Mouse (Mus musculus) G1E (cell line): ENCODE data around the gene Kank4. TPM values are rescaled to one million over a fixed set of nuclear protein-coding genes. Genes with fewer than 3 reads are reported as not detected.
"Not testable (repeated sequence)": the region's sequence is repeated elsewhere in the genome, so short reads cannot be mapped to it uniquely, and the experiment has no call there.

Source experiments
- ATAC-seq: 2 replicates; pipeline ENCODE4 v1.8.0; 2016; ENCODE audit warnings: mild to moderate bottlenecking; ENCODE audit not compliant: insufficient number of reproducible peaks, poor library complexity, low FRiP score, severe bottlenecking; ENCODE audit errors: extremely low read depth
- DNase-seq: peaks from one replicate; pipeline ENCODE4 v3.0.0; 2012; ENCODE audit warnings: low spot score
- H3K27me3 ChIP-seq: 2 replicates; pipeline ENCODE4 v1.6.1; 2012; ENCODE audit warnings: mild to moderate bottlenecking, low read length, inconsistent platforms; ENCODE audit not compliant: insufficient read depth
- H3K36me3 ChIP-seq: replicated peaks from 2 replicates; pipeline ENCODE3; 2012; ENCODE audit warnings: mild to moderate bottlenecking, inconsistent platforms
- H3K4me1 ChIP-seq: 2 replicates; pipeline ENCODE4 v1.6.1; 2012; ENCODE audit warnings: low read depth, low read length, inconsistent platforms, mixed read lengths; ENCODE audit not compliant: insufficient read depth
- H3K4me3 ChIP-seq: 2 replicates; pipeline ENCODE4 v1.5.1; 2012; ENCODE audit warnings: low read depth, mild to moderate bottlenecking, inconsistent platforms, low read length, moderate library complexity, mixed read lengths
- H3K9me3 ChIP-seq: replicated peaks from 2 replicates; pipeline ENCODE4 v1.6.1; 2012; ENCODE audit warnings: inconsistent platforms
- CTCF ChIP-seq: IDR thresholded peaks from 2 replicates; pipeline ENCODE4 v1.5.1; 2012; ENCODE audit warnings: low read depth, low read length, inconsistent platforms, mixed read lengths
- GATA1 ChIP-seq: IDR thresholded peaks from 2 replicates; pipeline ENCODE4 v1.6.1; 2012; ENCODE audit warnings: borderline replicate concordance, low read length, inconsistent platforms, mixed read lengths
- GATA2 ChIP-seq: IDR thresholded peaks from 2 replicates; pipeline ENCODE4 v1.6.1; 2012; ENCODE audit warnings: low read depth, low read length, inconsistent platforms, borderline replicate concordance
- POLR2AphosphoS5 ChIP-seq: IDR thresholded peaks from 2 replicates; pipeline ENCODE4 v1.6.1; 2012; ENCODE audit warnings: low read depth, low read length, inconsistent platforms; ENCODE audit not compliant: insufficient replicate concordance
- TAL1 ChIP-seq: conservative IDR thresholded peaks from 2 replicates; pipeline ENCODE4 v1.6.1; 2012; ENCODE audit warnings: low read depth, low read length, inconsistent platforms, mixed read lengths
- polyA plus RNA-seq: library from polyadenylated mRNA; stranded (reverse); fragments of >175 nt; gene quantifications from 2 replicates; pipeline ENCODE4 v1.2.3, GENCODE M21; 2012
- total RNA-seq, 2 experiments: library from RNA; stranded (forward) in 1 of 2; stranded (reverse) in 1 of 2; fragments of 200-1000 nt in 1 of 2; fragments of >200 nt in 1 of 2; fragmentation: Nextera tagmentation in 1 of 2; gene quantifications; 2 replicates each; pipeline ENCODE4 v1.2.3; 2014 to 2017

Gene Kank4
- total and polyA plus RNA-seq, 3 experiments, result 0.33 TPM; not detected in 2

DNA sequence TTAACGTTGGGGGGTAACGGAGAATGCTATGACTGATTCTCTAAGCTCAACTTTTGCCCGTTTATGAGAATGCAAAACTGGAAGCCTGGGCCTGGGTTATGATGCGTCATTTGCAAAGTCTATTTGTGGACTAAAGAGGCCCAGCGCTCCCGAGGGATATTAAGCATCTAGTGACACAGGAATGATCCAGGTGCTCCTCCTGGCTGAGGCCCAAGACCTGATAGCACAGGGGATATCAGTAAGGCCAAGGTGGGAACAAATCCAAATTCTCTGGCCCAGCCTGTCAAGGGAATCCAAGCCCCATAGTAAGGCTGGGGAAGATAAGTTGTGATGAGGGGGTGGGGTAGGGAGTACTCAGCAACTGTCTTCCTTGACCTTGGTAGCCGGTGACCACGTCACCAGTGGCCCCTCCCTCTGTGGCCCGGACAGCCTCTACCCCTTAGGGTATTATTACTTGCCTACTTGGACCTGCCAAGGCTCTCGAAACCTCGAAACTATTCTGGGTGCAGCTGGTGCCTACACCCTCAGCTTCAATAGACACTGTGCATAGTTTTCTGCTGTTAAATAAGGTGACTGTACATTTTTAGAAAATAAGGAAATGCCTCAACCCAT lies 39.8 kb upstream of the Kank4 start:
- H3K36me3 ChIP-seq, result no peaks in the 10 kb centered on the region
- ATAC-seq (no peak), DNase-seq (no peak)
- H3K9me3 ChIP-seq, result peaks cover 29% of the 10 kb centered on the region
- H3K4me1 ChIP-seq, result no peaks in the 10 kb centered on the region
- H3K27me3 ChIP-seq, result no peaks in the 10 kb centered on the region
- TF ChIP-seq TAL1, result no peak
- no peak for TF ChIP-seq CTCF
- TF ChIP-seq GATA1, result no peak
- no peak for TF ChIP-seq GATA2
- no peak for TF ChIP-seq POLR2AphosphoS5
- no peak overlapping the region for H3K4me3 ChIP-seq

DNA sequence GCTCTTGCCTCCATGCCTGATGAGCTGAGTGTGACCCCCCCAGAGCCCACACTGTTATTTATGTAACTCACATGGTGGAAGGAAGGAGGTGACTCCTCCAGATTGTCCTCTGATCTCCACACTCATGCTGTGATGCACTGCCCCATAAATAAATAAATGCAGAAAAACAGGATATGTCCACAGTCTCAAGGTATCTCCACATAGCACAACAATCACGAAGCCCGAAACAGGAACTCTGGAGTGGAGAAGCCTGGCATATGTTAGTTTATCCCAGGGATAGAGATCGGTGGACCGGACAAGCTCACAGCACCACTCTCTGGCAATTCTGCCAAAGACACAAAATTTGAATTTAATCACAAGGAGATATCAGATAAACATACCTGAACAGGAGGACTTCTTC lies 36.6 kb upstream of the Kank4 start:
- TF ChIP-seq CTCF (no peak), GATA2 (no peak), GATA1 (no peak), POLR2AphosphoS5 (no peak), TAL1 (no peak)
- Histone ChIP-seq H3K36me3 (no peaks in the 10 kb centered on the region), H3K4me3 (no peak overlapping the region), H3K9me3 (peaks cover 37% of the 10 kb centered on the region), H3K27me3 (no peaks in the 10 kb centered on the region), H3K4me1 (no peaks in the 10 kb centered on the region)
- ATAC-seq (no peak), DNase-seq (no peak)

DNA sequence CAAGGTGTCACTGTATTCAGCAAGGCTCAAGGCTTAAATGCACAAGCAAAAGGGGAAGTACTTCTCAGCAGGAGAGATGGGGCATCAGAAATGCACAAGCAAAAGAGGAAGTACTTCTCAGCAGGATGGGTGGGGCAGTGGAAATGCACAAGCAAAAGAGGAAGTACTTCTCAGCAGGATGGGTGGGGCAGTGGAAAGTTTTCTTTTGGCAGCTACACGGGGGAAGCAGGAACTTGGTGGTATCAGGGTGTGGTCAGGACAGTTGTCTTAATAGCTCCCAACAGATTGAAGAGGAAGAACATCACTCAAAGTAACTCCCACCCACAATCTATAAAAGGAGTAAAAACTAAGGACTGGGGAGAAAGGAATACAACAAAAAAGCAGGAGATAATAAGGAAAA lies 33.1 kb upstream of the Kank4 start:
- H3K9me3 ChIP-seq, result peaks cover 46% of the 10 kb centered on the region
- not testable (repeated sequence) for DNase-seq, H3K27me3 ChIP-seq, H3K36me3 ChIP-seq, H3K4me1 ChIP-seq, H3K4me3 ChIP-seq, ATAC-seq

- no peak for DNase-seq
- Histone ChIP-seq H3K4me1 (no peaks in the 10 kb centered on the region), H3K27me3 (no peaks in the 10 kb centered on the region), H3K4me3 (no peak overlapping the region), H3K36me3 (no peaks in the 10 kb centered on the region), H3K9me3 (peaks cover 60% of the 10 kb centered on the region)
- no peak for ATAC-seq
- TF ChIP-seq GATA1 (no peak), TAL1 (no peak)
These were observed 30.0 kb upstream of the Kank4 start for GRCm38 (mm10) chr4:98847120-98847885.

- TF ChIP-seq GATA2 (no peak), CTCF (no peak), POLR2AphosphoS5 (no peak), TAL1 (no peak), GATA1 (no peak)
- no peak overlapping the region for H3K4me3 ChIP-seq
- no peaks in the 10 kb centered on the region for H3K27me3 ChIP-seq
- no peak for DNase-seq
- H3K36me3 ChIP-seq, result no peaks in the 10 kb centered on the region
- no peak for ATAC-seq
- H3K4me1 ChIP-seq, result no peaks in the 10 kb centered on the region
- H3K9me3 ChIP-seq, result peaks cover 58% of the 10 kb centered on the region
These were observed 29.1 kb upstream of the Kank4 start for GRCm38 (mm10) chr4:98846396-98846795.

GRCm38 (mm10) chr4:98845687-98846125 lies 28.4 kb upstream of the Kank4 start:
- no peaks in the 10 kb centered on the region for H3K27me3 ChIP-seq
- DNase-seq, result no peak
- no peak for ATAC-seq
- TF ChIP-seq GATA2 (no peak), POLR2AphosphoS5 (no peak), CTCF (no peak), TAL1 (no peak), GATA1 (no peak)
- H3K9me3 ChIP-seq, result peaks cover 64% of the 10 kb centered on the region
- H3K36me3 ChIP-seq, result no peaks in the 10 kb centered on the region
- no peak overlapping the region for H3K4me3 ChIP-seq
- no peaks in the 10 kb centered on the region for H3K4me1 ChIP-seq

- Histone ChIP-seq H3K36me3 (no peaks in the 10 kb centered on the region), H3K4me3 (no peak overlapping the region), H3K9me3 (peaks cover 64% of the 10 kb centered on the region), H3K4me1 (no peaks in the 10 kb centered on the region), H3K27me3 (no peaks in the 10 kb centered on the region)
- DNase-seq, result no peak
- TF ChIP-seq TAL1, result no peak
- TF ChIP-seq GATA2, result no peak
- no peak for TF ChIP-seq GATA1
- no peak for TF ChIP-seq CTCF
- TF ChIP-seq POLR2AphosphoS5, result no peak
- no peak for ATAC-seq
These were observed 27.9 kb upstream of the Kank4 start for GRCm38 (mm10) chr4:98845201-98845600.
